Mouse (Mus musculus) embryonic facial prominence, embryonic 14.5 days (tissue): ENCODE measurements at regions not wholly inside any gene's neighbourhood (a gene's known extent, or its start where the extent isn't known, plus 50 kb on each side); places are given as distances from the start of the nearest gene placed in this dataset.

Experiments
- ATAC-seq: fragments of 200-750 bp; cut with Nextera tagmentation; 2 replicates; pipeline ENCODE4 v1.8.0; 2017; ENCODE audit warnings: low read depth, moderate number of reproducible peaks, moderate TSS enrichment
- DNase-seq: peaks from one replicate; pipeline ENCODE4 v3.0.0-alpha.2; 2015; ENCODE audit warnings: low spot score
- H3K27ac ChIP-seq: fragments of 300-500 bp; sonication (generic); replicated peaks from 2 replicates; pipeline ENCODE4 v1.5.1; 2014; ENCODE audit warnings: low read depth, mild to moderate bottlenecking, low read length, moderate library complexity
- H3K27me3 ChIP-seq: fragments of 300-500 bp; sonication (generic); replicated peaks from 2 replicates; pipeline ENCODE4 v1.6.1; 2014; ENCODE audit warnings: low read length; ENCODE audit not compliant: control insufficient read depth, insufficient read depth
- H3K36me3 ChIP-seq: fragments of 300-500 bp; sonication (generic); 2 replicates; pipeline ENCODE4 v1.6.1; 2014; ENCODE audit warnings: low read length, mixed read lengths; ENCODE audit not compliant: control insufficient read depth, insufficient read depth
- H3K4me1 ChIP-seq: fragments of 300-500 bp; sonication (generic); 2 replicates; pipeline ENCODE4 v1.6.1; 2014; ENCODE audit warnings: antibody characterized with exemption, low read length; ENCODE audit not compliant: control insufficient read depth, insufficient read depth
- H3K4me2 ChIP-seq: fragments of 300-500 bp; sonication (generic); 2 replicates; pipeline ENCODE4 v1.6.1; 2014; ENCODE audit warnings: low read depth, mild to moderate bottlenecking, low read length, moderate library complexity, mixed read lengths
- H3K4me3 ChIP-seq: fragments of 300-500 bp; sonication (generic); 2 replicates; pipeline ENCODE4 v1.5.1; 2014; ENCODE audit warnings: low read depth, mild to moderate bottlenecking, low read length
- H3K9ac ChIP-seq: fragments of 300-500 bp; sonication (generic); 2 replicates; pipeline ENCODE4 v1.6.1; 2014; ENCODE audit warnings: low read depth, mild to moderate bottlenecking, low read length, moderate library complexity, mixed read lengths
- H3K9me3 ChIP-seq: fragments of 300-500 bp; sonication (generic); 2 replicates; pipeline ENCODE4 v1.6.1; 2016; ENCODE audit warnings: low read length; ENCODE audit not compliant: control insufficient read depth
- WGBS: fragments of 180-500 bp; shearing (Covaris S2); extraction: QIAGEN DNeasy Blood & Tissue Kit; methylation state at CpG from one replicate; pipeline ENCODE4 v1.1.7; 2014; 5-methylcytosine and 5-hydroxymethylcytosine counted together

DNA sequence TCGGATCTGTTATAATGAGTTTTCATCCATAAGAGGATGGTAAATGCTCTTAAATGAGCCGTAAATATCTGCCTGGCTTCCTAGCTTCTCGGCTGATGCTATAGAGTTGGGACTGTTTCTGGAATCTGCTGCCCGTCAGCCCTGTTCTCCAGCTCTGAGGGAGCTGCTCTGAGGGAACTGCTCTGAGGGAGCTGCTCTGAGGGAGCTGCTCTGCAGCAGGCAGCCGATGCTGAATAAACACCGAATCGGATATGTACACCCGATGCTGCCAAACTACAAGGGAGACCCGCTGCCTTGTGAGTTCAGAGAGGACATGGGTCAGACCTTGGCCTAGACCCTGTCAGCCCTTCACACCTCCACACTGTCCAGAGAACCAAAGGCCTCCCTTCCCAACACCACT lies 63.8 kb upstream of the Cnot2 start:
- Histone ChIP-seq H3K27me3 (no peaks in the 10 kb centered on the region), H3K4me2 (no peak overlapping the region), H3K4me1 (no peaks in the 10 kb centered on the region), H3K36me3 (no peaks in the 10 kb centered on the region), H3K9ac (no peak overlapping the region), H3K9me3 (no peaks in the 10 kb centered on the region), H3K27ac (no peak overlapping the region), H3K4me3 (no peak overlapping the region)
- 78% methylated on average over 9 of the region's 9 CpGs for WGBS
- no peak for ATAC-seq
- no peak for DNase-seq
